Mouse (Mus musculus): ENCODE results near the gene Ccdc85a. TPM values are rescaled to one million over a fixed set of nuclear protein-coding genes. Genes with fewer than 3 reads are reported as not detected.
"Not testable (repeated sequence)": the region's sequence is repeated elsewhere in the genome, so short reads cannot be mapped to it uniquely, and the experiment has no call there.

Gene Ccdc85a
- polyA plus RNA-seq, 1 experiment, result not detected

- TF ChIP-seq MYOD1 (IDR thresholded peaks at IDR 0.05; ENCODE audit: control insufficient read depth, insufficient read length, low read depth), result no peak
- TF ChIP-seq MAX (IDR thresholded peaks at IDR 0.05), result no peak
- no peak for TF ChIP-seq CEBPB (IDR thresholded peaks at IDR 0.05; ENCODE audit: low read depth)
- TF ChIP-seq USF1 (IDR thresholded peaks at IDR 0.05; ENCODE audit: low read depth), result no peak
- no peak for TF ChIP-seq CTCF (IDR thresholded peaks at IDR 0.05; ENCODE audit: control insufficient read depth, insufficient read depth, insufficient read length)
- TF ChIP-seq FOSL1 (IDR thresholded peaks at IDR 0.05; ENCODE audit: insufficient read depth, low read length, poor library complexity, severe bottlenecking), result no peak
- no peak for TF ChIP-seq MYOG (IDR thresholded peaks at IDR 0.05; ENCODE audit: control insufficient read depth, extremely low read depth, insufficient read length)
- Histone ChIP-seq H3K27me3 (ENCODE audit: control insufficient read depth, insufficient read depth, insufficient read length) (no peaks in the 10 kb centered on the region), H3K79me3 (ENCODE audit: low read depth) (no peaks in the 10 kb centered on the region), H3K4me3 (ENCODE audit: insufficient read depth, poor library complexity, severe bottlenecking) (no peak overlapping the region), H3K79me2 (ENCODE audit: control insufficient read depth, insufficient read depth) (no peaks in the 10 kb centered on the region), H3K36me3 (ENCODE audit: control insufficient read depth, insufficient read depth) (no peaks in the 10 kb centered on the region), H3ac (ENCODE audit: control insufficient read depth, insufficient read length, low read depth) (no peak overlapping the region)
Measured at GRCm38 (mm10) chr11:28422451-28423231, 161.5 kb downstream of the Ccdc85a start.

GRCm38 (mm10) chr11:28415841-28416240 is 168.3 kb downstream of the Ccdc85a start:
- Histone ChIP-seq H3K36me3 (ENCODE audit: control insufficient read depth, insufficient read depth) (no peaks in the 10 kb centered on the region), H3K79me3 (ENCODE audit: low read depth) (no peaks in the 10 kb centered on the region), H3ac (ENCODE audit: control insufficient read depth, insufficient read length, low read depth) (no peak overlapping the region), H3K79me2 (ENCODE audit: control insufficient read depth, insufficient read depth) (no peaks in the 10 kb centered on the region), H3K27me3 (ENCODE audit: control insufficient read depth, insufficient read depth, insufficient read length) (no peaks in the 10 kb centered on the region), H3K4me3 (ENCODE audit: insufficient read depth, poor library complexity, severe bottlenecking) (no peak overlapping the region)
- TF ChIP-seq FOSL1 (IDR thresholded peaks at IDR 0.05; ENCODE audit: insufficient read depth, low read length, poor library complexity, severe bottlenecking), result no peak
- no peak for TF ChIP-seq CEBPB (IDR thresholded peaks at IDR 0.05; ENCODE audit: low read depth)
- TF ChIP-seq MYOD1 (IDR thresholded peaks at IDR 0.05; ENCODE audit: control insufficient read depth, insufficient read length, low read depth), result no peak
- TF ChIP-seq MYOG (IDR thresholded peaks at IDR 0.05; ENCODE audit: control insufficient read depth, extremely low read depth, insufficient read length), result no peak
- TF ChIP-seq CTCF (IDR thresholded peaks at IDR 0.05; ENCODE audit: control insufficient read depth, insufficient read depth, insufficient read length), result no peak
- TF ChIP-seq USF1 (IDR thresholded peaks at IDR 0.05; ENCODE audit: low read depth), result no peak
- no peak for TF ChIP-seq MAX (IDR thresholded peaks at IDR 0.05)

DNA sequence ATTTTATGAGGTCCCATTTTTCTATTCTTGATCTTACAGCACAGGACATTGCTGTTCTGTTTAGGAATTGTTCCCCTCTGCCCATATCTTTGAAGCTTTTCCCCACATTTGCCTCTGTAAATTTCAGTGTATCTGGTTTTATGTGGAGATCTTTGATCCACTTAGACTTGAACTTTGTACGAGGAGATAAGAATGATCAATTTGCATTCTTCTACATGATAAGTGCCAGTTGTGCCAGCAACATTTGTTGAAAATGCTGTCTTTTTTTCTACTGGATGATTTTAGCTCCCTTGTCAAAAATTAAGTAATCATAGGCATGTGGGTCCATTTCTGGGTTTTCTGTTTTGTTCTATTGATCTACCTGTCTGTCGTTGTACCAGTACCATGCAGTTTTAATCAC is 174.2 kb downstream of the Ccdc85a start:
- not testable (repeated sequence) for H3K4me3 ChIP-seq (ENCODE audit: insufficient read depth, poor library complexity, severe bottlenecking); H3K36me3 ChIP-seq (ENCODE audit: control insufficient read depth, insufficient read depth); H3K79me2 ChIP-seq (ENCODE audit: control insufficient read depth, insufficient read depth); H3K27me3 ChIP-seq (ENCODE audit: control insufficient read depth, insufficient read depth, insufficient read length); H3K79me3 ChIP-seq (ENCODE audit: low read depth); H3ac ChIP-seq (ENCODE audit: control insufficient read depth, insufficient read length, low read depth)

GRCm38 (mm10) chr11:28397166-28397565 is 187.0 kb downstream of the Ccdc85a start:
- Histone ChIP-seq H3K79me2 (ENCODE audit: control insufficient read depth, insufficient read depth) (no peaks in the 10 kb centered on the region), H3K79me3 (ENCODE audit: low read depth) (no peaks in the 10 kb centered on the region), H3K27me3 (ENCODE audit: control insufficient read depth, insufficient read depth, insufficient read length) (no peaks in the 10 kb centered on the region), H3K4me3 (ENCODE audit: insufficient read depth, poor library complexity, severe bottlenecking) (no peak overlapping the region), H3ac (ENCODE audit: control insufficient read depth, insufficient read length, low read depth) (no peak overlapping the region), H3K36me3 (ENCODE audit: control insufficient read depth, insufficient read depth) (no peaks in the 10 kb centered on the region)
- no peak for TF ChIP-seq CTCF (IDR thresholded peaks at IDR 0.05; ENCODE audit: control insufficient read depth, insufficient read depth, insufficient read length)
- TF ChIP-seq FOSL1 (IDR thresholded peaks at IDR 0.05; ENCODE audit: insufficient read depth, low read length, poor library complexity, severe bottlenecking), result no peak

DNA sequence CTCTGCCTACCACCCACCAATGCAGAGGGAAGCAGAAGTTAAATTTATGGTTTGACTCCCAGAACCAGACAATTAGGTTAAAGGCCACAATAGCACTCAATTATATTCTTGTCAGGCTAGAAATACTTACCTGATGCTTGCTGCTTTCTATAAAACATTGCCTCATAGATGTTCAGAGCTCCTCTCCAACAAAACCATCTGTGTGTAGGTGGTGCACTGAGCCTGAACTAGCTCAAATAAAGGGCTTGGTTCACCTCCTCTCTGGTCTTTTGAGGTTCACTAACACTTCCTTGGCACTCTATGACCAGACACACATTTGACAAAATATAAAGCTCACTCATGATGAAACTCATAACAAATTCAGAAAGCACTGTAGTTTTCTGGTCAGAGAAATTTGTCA is 208.2 kb downstream of the Ccdc85a start:
- Histone ChIP-seq H3ac (ENCODE audit: control insufficient read depth, insufficient read length, low read depth) (no peak overlapping the region), H3K79me3 (ENCODE audit: low read depth) (no peaks in the 10 kb centered on the region), H3K27me3 (ENCODE audit: control insufficient read depth, insufficient read depth, insufficient read length) (no peaks in the 10 kb centered on the region), H3K36me3 (ENCODE audit: control insufficient read depth, insufficient read depth) (no peaks in the 10 kb centered on the region), H3K4me3 (ENCODE audit: insufficient read depth, poor library complexity, severe bottlenecking) (no peak overlapping the region), H3K79me2 (ENCODE audit: control insufficient read depth, insufficient read depth) (no peaks in the 10 kb centered on the region)
- TF ChIP-seq FOSL1 (IDR thresholded peaks at IDR 0.05; ENCODE audit: insufficient read depth, low read length, poor library complexity, severe bottlenecking) (no peak), CTCF (IDR thresholded peaks at IDR 0.05; ENCODE audit: control insufficient read depth, insufficient read depth, insufficient read length) (no peak), MYOD1 (IDR thresholded peaks at IDR 0.05; ENCODE audit: control insufficient read depth, insufficient read length, low read depth) (no peak), MYOG (IDR thresholded peaks at IDR 0.05; ENCODE audit: control insufficient read depth, extremely low read depth, insufficient read length) (no peak), MAX (IDR thresholded peaks at IDR 0.05) (no peak), CEBPB (IDR thresholded peaks at IDR 0.05; ENCODE audit: low read depth) (no peak), USF1 (IDR thresholded peaks at IDR 0.05; ENCODE audit: low read depth) (no peak)

- no peaks in the 10 kb centered on the region for H3K27me3 ChIP-seq (ENCODE audit: control insufficient read depth, insufficient read depth, insufficient read length)
- no peaks in the 10 kb centered on the region for H3K79me2 ChIP-seq (ENCODE audit: control insufficient read depth, insufficient read depth)
- no peaks in the 10 kb centered on the region for H3K36me3 ChIP-seq (ENCODE audit: control insufficient read depth, insufficient read depth)
- no peaks in the 10 kb centered on the region for H3K79me3 ChIP-seq (ENCODE audit: low read depth)
- no peak overlapping the region for H3K4me3 ChIP-seq (ENCODE audit: insufficient read depth, poor library complexity, severe bottlenecking)
- H3ac ChIP-seq (ENCODE audit: control insufficient read depth, insufficient read length, low read depth), result no peak overlapping the region
- no peak for TF ChIP-seq MYOG (IDR thresholded peaks at IDR 0.05; ENCODE audit: control insufficient read depth, extremely low read depth, insufficient read length)
- no peak for TF ChIP-seq CTCF (IDR thresholded peaks at IDR 0.05; ENCODE audit: control insufficient read depth, insufficient read depth, insufficient read length)
- TF ChIP-seq MAX (IDR thresholded peaks at IDR 0.05), result no peak
- no peak for TF ChIP-seq MYOD1 (IDR thresholded peaks at IDR 0.05; ENCODE audit: control insufficient read depth, insufficient read length, low read depth)
- no peak for TF ChIP-seq FOSL1 (IDR thresholded peaks at IDR 0.05; ENCODE audit: insufficient read depth, low read length, poor library complexity, severe bottlenecking)
- TF ChIP-seq CEBPB (IDR thresholded peaks at IDR 0.05; ENCODE audit: low read depth), result no peak
- no peak for TF ChIP-seq USF1 (IDR thresholded peaks at IDR 0.05; ENCODE audit: low read depth)
Measured at GRCm38 (mm10) chr11:28374636-28375035, 209.5 kb downstream of the Ccdc85a start.

GRCm38 (mm10) chr11:28371381-28371780 is 212.7 kb downstream of the Ccdc85a start:
- not testable (repeated sequence) for H3K4me3 ChIP-seq (ENCODE audit: insufficient read depth, poor library complexity, severe bottlenecking); H3K36me3 ChIP-seq (ENCODE audit: control insufficient read depth, insufficient read depth); H3K79me2 ChIP-seq (ENCODE audit: control insufficient read depth, insufficient read depth); H3ac ChIP-seq (ENCODE audit: control insufficient read depth, insufficient read length, low read depth); H3K27me3 ChIP-seq (ENCODE audit: control insufficient read depth, insufficient read depth, insufficient read length); H3K79me3 ChIP-seq (ENCODE audit: low read depth)

Measured in C2C12 (cell line).